Mouse (Mus musculus): ENCODE results near the gene Crp. TPM values are rescaled to one million over a fixed set of nuclear protein-coding genes. Genes with fewer than 3 reads are reported as not detected.

Gene Crp
- total RNA-seq, 2 experiments from 2014 or later: not detected

DNA sequence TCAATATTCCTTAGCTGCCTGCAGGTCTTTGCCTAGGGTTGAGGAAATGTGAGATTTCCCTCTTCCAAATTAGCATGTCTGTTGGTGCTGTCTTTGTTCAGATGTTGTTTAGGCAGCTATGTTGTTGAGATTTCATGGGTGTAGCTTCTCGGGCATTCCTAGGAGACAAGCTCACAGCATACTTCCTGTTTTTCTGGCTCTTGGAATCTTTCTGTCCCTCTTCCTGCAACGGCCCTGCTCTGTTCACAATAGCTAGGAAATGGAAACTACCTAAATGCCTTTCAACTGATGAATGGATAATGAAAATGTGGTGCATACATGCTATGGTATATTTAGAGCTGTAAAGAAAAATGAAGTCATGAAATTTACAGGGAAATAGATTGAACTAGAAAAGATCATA is 13.5 kb downstream of the Crp start:
- no peak for ATAC-seq (ENCODE audit: poor library complexity, severe bottlenecking)

DNA sequence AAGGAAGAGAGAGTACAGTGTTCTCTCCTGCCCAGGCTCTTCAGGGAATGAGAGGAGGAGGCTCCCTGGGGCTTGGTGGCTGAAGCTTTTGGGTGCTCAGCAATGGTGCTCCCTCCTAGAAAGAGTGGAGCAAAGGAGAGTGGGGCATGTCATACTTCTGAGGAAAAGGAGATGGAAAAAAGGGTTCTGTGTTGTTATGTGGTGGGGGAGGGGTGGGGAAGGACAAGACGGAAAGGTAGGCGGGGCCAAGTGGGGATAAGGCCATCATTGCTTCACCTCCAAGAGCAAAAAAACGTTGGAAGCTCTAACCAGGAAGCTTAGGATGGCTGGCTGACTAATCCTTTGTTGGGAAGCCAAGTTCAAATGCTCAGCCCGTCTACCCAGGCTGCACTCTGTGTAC is 14.1 kb downstream of the Crp start:
- ATAC-seq (ENCODE audit: poor library complexity, severe bottlenecking): no peak

GRCm38 (mm10) chr1:172751241-172751640 is 53.4 kb downstream of the Crp start:
- ATAC-seq (ENCODE audit: poor library complexity, severe bottlenecking): no peak

GRCm38 (mm10) chr1:172755151-172755550 is 57.3 kb downstream of the Crp start:
- no peak for ATAC-seq (ENCODE audit: poor library complexity, severe bottlenecking)

DNA sequence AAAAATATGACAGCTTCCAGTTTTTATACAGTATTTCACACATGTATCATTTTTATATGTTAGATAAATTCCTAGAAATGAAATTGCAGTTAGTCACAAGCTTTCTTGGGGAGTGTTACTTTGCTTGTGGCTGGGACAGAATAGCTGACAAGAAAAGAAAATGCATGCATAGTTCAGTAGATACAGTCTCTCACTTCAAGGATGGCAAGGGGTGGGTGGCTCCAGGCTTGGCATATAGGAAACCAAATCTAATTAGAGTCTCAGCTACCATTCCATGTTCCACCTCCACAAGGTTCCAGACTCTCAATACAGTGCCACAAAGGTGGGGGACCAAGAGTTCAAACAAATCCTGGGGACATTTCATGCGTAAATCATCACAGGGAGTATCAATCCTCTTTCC is 61.7 kb downstream of the Crp start:
- no peak for ATAC-seq (ENCODE audit: poor library complexity, severe bottlenecking)

- no peak for ATAC-seq (ENCODE audit: poor library complexity, severe bottlenecking)
Measured at GRCm38 (mm10) chr1:172779195-172779594, 81.3 kb downstream of the Crp start.

GRCm38 (mm10) chr1:172785322-172785721 is 87.5 kb downstream of the Crp start:
- no peak for ATAC-seq (ENCODE audit: poor library complexity, severe bottlenecking)

GRCm38 (mm10) chr1:172785886-172786285 is 88.0 kb downstream of the Crp start:
- no peak for ATAC-seq (ENCODE audit: poor library complexity, severe bottlenecking)

DNA sequence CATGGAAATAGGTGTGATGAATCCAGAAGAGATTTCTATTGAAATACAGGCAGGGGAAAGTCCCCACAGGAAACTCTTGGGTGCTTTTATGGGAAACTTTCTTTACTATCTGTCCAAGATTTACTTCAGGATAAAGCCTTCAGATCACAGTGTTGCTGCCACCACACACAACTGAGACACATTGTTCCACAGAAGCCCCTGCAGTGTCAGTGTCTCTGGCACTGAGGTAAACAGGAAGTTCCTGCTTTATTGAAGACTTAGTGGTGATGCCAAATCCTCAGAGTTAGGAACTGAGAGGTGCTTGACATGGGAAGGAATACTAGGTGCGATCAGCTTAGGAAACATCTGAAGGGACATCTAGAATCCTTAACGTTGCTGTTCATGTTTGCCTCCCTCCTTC is 131.1 kb downstream of the Crp start:
- ATAC-seq (ENCODE audit: poor library complexity, severe bottlenecking): no peak

DNA sequence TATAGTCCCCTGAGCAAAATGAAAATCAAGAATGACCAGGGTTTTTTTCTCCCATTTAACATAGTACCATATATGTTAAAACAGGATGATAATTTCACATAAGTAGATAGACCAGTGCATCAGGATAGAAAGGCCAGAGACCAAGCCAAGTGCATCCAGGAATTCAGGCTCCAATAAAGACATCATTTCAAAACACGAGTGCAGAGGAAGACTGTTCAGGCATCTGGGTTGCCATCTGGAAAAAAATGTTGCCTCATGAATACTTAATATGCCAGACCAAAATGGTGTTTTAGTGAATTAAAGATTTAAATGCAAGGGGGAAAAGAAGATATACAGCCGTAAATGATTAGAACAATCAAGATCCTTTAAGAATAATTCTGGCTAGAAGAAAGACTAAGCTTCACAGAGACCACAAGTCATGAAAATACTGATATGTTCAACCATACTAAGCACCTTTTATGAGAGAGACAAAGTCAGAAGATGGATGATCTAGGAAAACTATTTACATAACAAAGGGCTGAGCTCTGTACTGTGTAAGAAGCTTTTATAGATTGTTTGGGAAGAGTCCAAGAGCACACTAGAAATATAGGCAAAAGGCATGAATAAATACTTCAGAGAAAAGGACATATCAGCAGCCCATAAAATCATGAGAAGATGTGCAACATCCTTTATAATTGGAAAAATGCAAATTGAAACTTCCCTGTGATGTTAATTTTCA is 149.3 kb downstream of the Crp start:
- ATAC-seq (ENCODE audit: poor library complexity, severe bottlenecking): no peak

DNA sequence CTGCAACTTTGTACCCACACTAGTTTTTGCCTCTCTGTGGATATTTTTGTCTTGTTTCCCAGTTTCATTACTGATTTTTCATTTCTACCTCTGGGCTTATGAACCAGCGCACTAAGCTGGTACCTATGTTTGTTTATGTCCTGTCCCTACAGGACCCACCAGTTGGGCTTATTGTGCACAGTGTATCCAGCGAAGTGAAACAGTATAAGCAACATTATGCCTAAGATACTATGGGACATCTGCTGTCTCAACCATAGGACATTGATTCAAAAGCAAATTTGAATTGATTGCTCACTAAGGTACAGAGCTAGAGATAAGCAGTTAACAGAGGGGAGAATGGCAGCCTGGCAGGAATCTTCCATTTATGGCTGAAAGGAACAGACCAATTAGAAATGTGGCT is 150.3 kb downstream of the Crp start:
- ATAC-seq (ENCODE audit: poor library complexity, severe bottlenecking): no peak

DNA sequence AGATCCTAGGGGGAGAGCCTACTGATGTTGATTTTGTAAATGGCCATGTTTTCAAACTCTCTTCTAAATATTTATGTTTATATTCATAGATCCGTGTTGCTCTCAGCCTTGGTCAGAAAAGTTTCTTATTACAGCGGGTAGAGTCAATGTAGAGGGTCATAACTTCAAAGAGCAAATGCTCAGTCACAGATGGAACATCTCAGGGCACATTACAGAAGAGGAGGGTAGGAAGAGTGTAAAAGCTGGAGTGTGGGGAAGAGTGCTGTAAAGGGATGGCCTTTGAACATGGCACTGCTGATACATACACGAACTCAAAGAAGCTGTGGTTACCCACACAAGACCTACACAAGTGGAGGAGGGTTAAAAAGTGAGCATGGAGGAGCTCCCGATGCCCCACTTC is 177.4 kb downstream of the Crp start:
- no peak for ATAC-seq (ENCODE audit: poor library complexity, severe bottlenecking)

DNA sequence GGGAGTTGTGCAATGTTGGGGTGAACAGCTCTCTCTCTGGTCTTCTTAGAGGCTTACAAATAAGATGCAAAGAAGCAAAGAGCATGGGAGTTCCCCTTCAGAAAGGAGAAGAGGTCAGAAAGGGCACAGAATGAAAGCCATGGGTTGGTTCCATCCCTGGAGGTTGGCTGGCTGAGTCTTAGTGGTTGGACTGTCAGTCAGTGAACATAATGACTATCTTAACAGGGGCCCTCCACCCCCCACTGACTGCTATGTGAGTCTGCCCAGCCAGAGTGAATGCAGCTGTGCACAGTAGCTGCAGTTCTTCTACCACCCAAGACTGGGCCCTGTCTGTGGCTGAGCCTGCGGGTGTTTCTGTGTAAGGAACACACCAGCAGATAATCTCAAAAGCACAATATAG is 178.8 kb downstream of the Crp start:
- no peak for ATAC-seq (ENCODE audit: poor library complexity, severe bottlenecking)

Other genes starting within 250 kb of the Crp start
- gene Slamf9, start 222.7 kb upstream of the Crp start, total RNA-seq (2015): 2.3 and 3.1 TPM in 2 replicates
- gene Slamf9, start 222.7 kb upstream of the Crp start, total RNA-seq (2017): 0.11 and 1.5 TPM in 2 replicates
- gene Igsf9, start 216.3 kb upstream of the Crp start, total RNA-seq (2015): 0.20 and 1.9 TPM in 2 replicates
- 0.16 TPM in 1 of 2 replicates, not detected in the other for gene Igsf9, start 216.3 kb upstream of the Crp start, total RNA-seq (2017)
- gene Tagln2, start 198.0 kb upstream of the Crp start, total RNA-seq (2015): 667 and 741 TPM in 2 replicates
- gene Tagln2, start 198.0 kb upstream of the Crp start, total RNA-seq (2017): 334 and 340 TPM in 2 replicates
- not detected in 2 replicates for gene Cfap45, start 177.3 kb upstream of the Crp start, total RNA-seq (2015)
- gene Cfap45, start 177.3 kb upstream of the Crp start, total RNA-seq (2017): 0.11 TPM in 1 of 2 replicates, not detected in the other
- gene Vsig8, start 142.1 kb upstream of the Crp start, total RNA-seq (2015): not detected in 2 replicates
- not detected in 2 replicates for gene Vsig8, start 142.1 kb upstream of the Crp start, total RNA-seq (2017)
- gene Slamf8, start 107.5 kb upstream of the Crp start, total RNA-seq (2015): 8.6 and 8.7 TPM in 2 replicates
- 9.1 and 10.1 TPM in 2 replicates for gene Slamf8, start 107.5 kb upstream of the Crp start, total RNA-seq (2017)
- gene Fcrl6, start 95.5 kb upstream of the Crp start, total RNA-seq (2015): not detected in 2 replicates
- not detected in 2 replicates for gene Fcrl6, start 95.5 kb upstream of the Crp start, total RNA-seq (2017)
- gene Dusp23, start 65.1 kb upstream of the Crp start, total RNA-seq (2015): 8.6 and 11.1 TPM in 2 replicates
- 0.37 and 1.3 TPM in 2 replicates for gene Dusp23, start 65.1 kb upstream of the Crp start, total RNA-seq (2017)
- not detected in 2 replicates for gene Apcs, start 197.0 kb downstream of the Crp start, total RNA-seq (2015)
- not detected in 2 replicates for gene Apcs, start 197.0 kb downstream of the Crp start, total RNA-seq (2017)